21 mouse cellular contexts compared by ENCODE assay signal in the genomic region with DNA sequence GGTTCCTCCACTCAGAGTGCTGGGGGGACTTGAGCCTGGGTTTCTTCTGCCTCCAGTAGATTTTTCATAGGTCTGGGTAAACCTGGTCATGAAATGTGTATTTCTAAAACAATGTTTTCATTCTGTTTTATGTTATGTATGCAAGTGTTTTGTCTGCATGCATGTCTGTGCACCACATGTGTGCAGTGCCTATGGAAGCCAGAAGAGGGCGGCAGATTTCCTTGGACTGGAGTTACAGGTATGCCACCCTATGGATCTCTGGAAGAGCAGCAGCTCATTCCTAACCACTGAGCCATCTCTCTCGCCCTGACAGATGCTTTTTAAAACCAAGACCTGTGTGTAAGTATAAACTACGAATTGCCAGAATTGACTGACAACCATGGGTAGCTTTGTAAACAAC. TPM values are rescaled to one million over a fixed set of nuclear protein-coding genes. Genes with fewer than 3 reads are reported as not detected.
DNase-seq lines count a peak whose midpoint lies in the region; ATAC-seq and TF ChIP-seq lines count a peak whose summit lies in the region.
"Had no signal": no experiment of that assay in that cellular context is flagged by ENCODE, and none has a peak within 500 bp of the region (broad histone marks: within the 10 kb centered on the region; RNA-seq: fewer than 3 reads in every experiment).

No protein-coding gene starts in this region.

- no peak overlapping the region for H3K27ac ChIP-seq in cerebellum, adult 2 months (ENCODE audit: insufficient read depth, low read length)
- H3K27ac ChIP-seq in kidney, adult 2 months (ENCODE audit: insufficient read depth, low read depth, low read length), result 0 out of 2 replicates have a peak overlapping the region, but pooled peaks have one; percentile 7
- no peak overlapping the region for H3K27ac ChIP-seq in lung, postnatal 0 days (ENCODE audit: low read length)
- H3K27ac ChIP-seq: embryonic facial prominence, embryonic 10.5 days; forebrain, embryonic 13.5 days; hindbrain, embryonic 12.5 days; limb, embryonic 15.5 days; midbrain, embryonic 15.5 days; stomach, embryonic 15.5 days had no signal

- ATAC-seq in lung, postnatal 0 days, result no peak
- ATAC-seq: CD4-positive, CD25-positive, alpha-beta regulatory T cell, adult 4 months; forebrain, embryonic 13.5 days; midbrain, embryonic 15.5 days had no signal

- H3K27me3 ChIP-seq in cerebellum, adult 2 months (ENCODE audit: control insufficient read depth, insufficient read depth, low read length), result no peaks in the 10 kb centered on the region
- H3K27me3 ChIP-seq in kidney, adult 2 months (replicated peaks; ENCODE audit: control insufficient read depth, insufficient read depth, low read length), result no peaks in the 10 kb centered on the region
- no peaks in the 10 kb centered on the region for H3K27me3 ChIP-seq in lung, postnatal 0 days (replicated peaks; ENCODE audit: insufficient read depth, low read length)
- H3K27me3 ChIP-seq: forebrain, embryonic 13.5 days; hindbrain, embryonic 12.5 days; limb, embryonic 15.5 days; midbrain, embryonic 15.5 days; stomach, embryonic 15.5 days had no signal

- H3K4me1 ChIP-seq in cerebellum, adult 2 months (ENCODE audit: control insufficient read depth, insufficient read depth, low read length), result no peaks in the 10 kb centered on the region
- H3K4me1 ChIP-seq in kidney, adult 2 months (ENCODE audit: control insufficient read depth, insufficient read depth, low read length), result peaks cover 25% of the 10 kb centered on the region
- no peaks in the 10 kb centered on the region for H3K4me1 ChIP-seq in lung, postnatal 0 days (ENCODE audit: insufficient read depth, low read depth, low read length)
- H3K4me1 ChIP-seq: forebrain, embryonic 13.5 days; hindbrain, embryonic 12.5 days; megakaryocyte, embryonic 14.5 days; midbrain, embryonic 15.5 days; stomach, embryonic 15.5 days had no signal

- WGBS in cerebellum, adult 2 months, result 89% methylated on average over 3 of the region's 3 CpGs
- 100% methylated on average over 3 of the region's 3 CpGs for WGBS in kidney, adult 2 months
- WGBS in lung, postnatal 0 days, result 98% methylated on average over 3 of the region's 3 CpGs

- TF ChIP-seq POLR2A in cerebellum, adult 2 months (IDR thresholded peaks at IDR 0.05; ENCODE audit: borderline replicate concordance, insufficient read depth, low read length), result no peak
- TF ChIP-seq POLR2A in kidney, adult 2 months (IDR thresholded peaks at IDR 0.05; ENCODE audit: low read depth, low read length), result no peak

- TF ChIP-seq CTCF in cerebellum, adult 2 months (IDR thresholded peaks at IDR 0.05; ENCODE audit: borderline replicate concordance, insufficient read depth, low read depth, low read length), result 0 out of 2 replicates have a peak, but pooled peaks have one; percentile 10
- TF ChIP-seq CTCF in kidney, adult 2 months (conservative IDR thresholded peaks at IDR 0.05; ENCODE audit: insufficient read depth, insufficient read length, low read depth, low read length), result peak; percentile 42; the same call in 1 of the 2 replicates
- peak; percentile 53 for TF ChIP-seq CTCF in lung, postnatal 0 days (IDR thresholded peaks at IDR 0.05)

- H3K9me3 ChIP-seq in lung, postnatal 0 days (ENCODE audit: low read length), result no peaks in the 10 kb centered on the region
- H3K9me3 ChIP-seq: embryonic facial prominence, embryonic 10.5 days; hindbrain, embryonic 12.5 days; limb, embryonic 15.5 days; midbrain, embryonic 15.5 days; stomach, embryonic 15.5 days had no signal

- no peak overlapping the region for H3K9ac ChIP-seq in lung, postnatal 0 days (replicated peaks; ENCODE audit: low read depth)
- H3K9ac ChIP-seq: forebrain, embryonic 13.5 days; hindbrain, embryonic 12.5 days; limb, embryonic 15.5 days; midbrain, embryonic 15.5 days; stomach, embryonic 15.5 days had no signal

- H3K4me2 ChIP-seq in lung, postnatal 0 days (replicated peaks; ENCODE audit: low read depth, low read length), result no peak overlapping the region
- H3K4me2 ChIP-seq: forebrain, embryonic 13.5 days; hindbrain, embryonic 12.5 days; limb, embryonic 15.5 days; midbrain, embryonic 15.5 days; stomach, embryonic 15.5 days had no signal

- no peak for DNase-seq in cerebellum, adult 2 months
- no peak for DNase-seq in cerebellum, adult 18-20 months
- no peak for DNase-seq in kidney, adult 2 months
- no peak for DNase-seq in kidney, postnatal 10 days
- no peak for DNase-seq in lung, postnatal 0 days (ENCODE audit: low spot score)
- DNase-seq in lung, adult 18-20 months, result no peak
- peak; percentile 73 for DNase-seq in R1 (ENCODE audit: low read depth, low spot score)
- no peak for DNase-seq in cerebellum, postnatal 14 days
- DNase-seq: adrenal gland, postnatal 36 days; cerebellum, adult 8-10 months; gastrocnemius, postnatal 36 days; heart, postnatal 14 days; lung, postnatal 14 days had no signal

- peaks cover 12% of the 10 kb centered on the region for H3K36me3 ChIP-seq in kidney, adult 2 months (ENCODE audit: control insufficient read depth, insufficient read depth, low read length)
- H3K36me3 ChIP-seq in lung, postnatal 0 days (ENCODE audit: insufficient read depth, low read length), result 0 out of 2 replicates have a peak, but pooled peaks cover 3% of the 10 kb centered on the region
- H3K36me3 ChIP-seq: hindbrain, embryonic 12.5 days; midbrain, embryonic 15.5 days; stomach, embryonic 15.5 days had no signal

- no peak overlapping the region for H3K4me3 ChIP-seq in cerebellum, adult 2 months (replicated peaks; ENCODE audit: insufficient read depth, low read depth, low read length)
- H3K4me3 ChIP-seq in kidney, adult 2 months (ENCODE audit: insufficient read depth, low read depth, low read length), result no peak overlapping the region
- H3K4me3 ChIP-seq in lung, postnatal 0 days (ENCODE audit: low read depth, low read length), result no peak overlapping the region
- H3K4me3 ChIP-seq: embryonic facial prominence, embryonic 10.5 days; forebrain, embryonic 13.5 days; hindbrain, embryonic 12.5 days; limb, embryonic 15.5 days; megakaryocyte, embryonic 14.5 days; midbrain, embryonic 15.5 days; stomach, embryonic 15.5 days had no signal

- TF ChIP-seq EP300 in lung, postnatal 0 days (IDR thresholded peaks at IDR 0.05), result no peak

RNA-seq across cellular contexts. Expression of gene Myzap, which starts 50.1 kb away (rescaled TPM):
- polyA plus RNA-seq in cerebellum, adult 2 months (2012; rRNA removed), result 0.92 and 0.98 TPM in 2 replicates
- polyA plus RNA-seq in kidney, adult 2 months (2012; rRNA removed), result 3.6 and 4.1 TPM in 2 replicates
- polyA plus RNA-seq in lung, postnatal 0 days (2015; fragmentation: Nextera tagmentation; extraction: Ambion mirVana), result 126 and 136 TPM in 2 replicates

Comparison
In these comparisons a context has a peak if more than half of its experiments do, and no peak if none do; other contexts are left out.
1. RNA of gene Myzap, which starts 50.1 kb away (polyA plus RNA-seq): 126 to 136 TPM in lung, postnatal 0 days; 3.6 to 4.1 TPM in kidney, adult 2 months and 0.92 to 0.98 TPM in cerebellum, adult 2 months; every median in the first group is over 10 times any median in the second.
2. Peak in every context shown above with its lines, with median percentiles within 50 percentile points of each other: CTCF ChIP-seq.